Mouse (Mus musculus) cortical plate, adult 2 months (tissue): ENCODE measurements at regions not wholly inside any gene's neighbourhood (a gene's known extent, or its start where the extent isn't known, plus 50 kb on each side); places are given as distances from the start of the nearest gene placed in this dataset.

Source experiments
- H3K27ac ChIP-seq: fragments of 200-500 bp; 2 replicates; pipeline ENCODE4 v1.5.1; 2012; ENCODE audit warnings: low read length, control low read depth, inconsistent platforms; ENCODE audit not compliant: insufficient read depth
- H3K4me1 ChIP-seq: fragments of 200-500 bp; 2 replicates; pipeline ENCODE4 v1.6.1; 2011; ENCODE audit warnings: low read length; ENCODE audit not compliant: control insufficient read depth, insufficient read depth
- H3K4me3 ChIP-seq: fragments of 200-500 bp; 2 replicates; pipeline ENCODE4 v1.5.1; 2011; ENCODE audit warnings: mild to moderate bottlenecking, low read length, control low read depth; ENCODE audit not compliant: insufficient read depth
- CTCF ChIP-seq: fragments of 200-500 bp; IDR thresholded peaks from 2 replicates; pipeline ENCODE4 v1.5.1; 2011; ENCODE audit warnings: mild to moderate bottlenecking, control low read depth, low read length; ENCODE audit not compliant: insufficient read depth; ENCODE audit errors: extremely low read depth
- POLR2A ChIP-seq: fragments of 200-500 bp; IDR thresholded peaks from 2 replicates; pipeline ENCODE4 v1.6.1; 2011; ENCODE audit warnings: mild to moderate bottlenecking, low read length, control low read depth; ENCODE audit not compliant: insufficient read depth; ENCODE audit errors: extremely low read depth

DNA sequence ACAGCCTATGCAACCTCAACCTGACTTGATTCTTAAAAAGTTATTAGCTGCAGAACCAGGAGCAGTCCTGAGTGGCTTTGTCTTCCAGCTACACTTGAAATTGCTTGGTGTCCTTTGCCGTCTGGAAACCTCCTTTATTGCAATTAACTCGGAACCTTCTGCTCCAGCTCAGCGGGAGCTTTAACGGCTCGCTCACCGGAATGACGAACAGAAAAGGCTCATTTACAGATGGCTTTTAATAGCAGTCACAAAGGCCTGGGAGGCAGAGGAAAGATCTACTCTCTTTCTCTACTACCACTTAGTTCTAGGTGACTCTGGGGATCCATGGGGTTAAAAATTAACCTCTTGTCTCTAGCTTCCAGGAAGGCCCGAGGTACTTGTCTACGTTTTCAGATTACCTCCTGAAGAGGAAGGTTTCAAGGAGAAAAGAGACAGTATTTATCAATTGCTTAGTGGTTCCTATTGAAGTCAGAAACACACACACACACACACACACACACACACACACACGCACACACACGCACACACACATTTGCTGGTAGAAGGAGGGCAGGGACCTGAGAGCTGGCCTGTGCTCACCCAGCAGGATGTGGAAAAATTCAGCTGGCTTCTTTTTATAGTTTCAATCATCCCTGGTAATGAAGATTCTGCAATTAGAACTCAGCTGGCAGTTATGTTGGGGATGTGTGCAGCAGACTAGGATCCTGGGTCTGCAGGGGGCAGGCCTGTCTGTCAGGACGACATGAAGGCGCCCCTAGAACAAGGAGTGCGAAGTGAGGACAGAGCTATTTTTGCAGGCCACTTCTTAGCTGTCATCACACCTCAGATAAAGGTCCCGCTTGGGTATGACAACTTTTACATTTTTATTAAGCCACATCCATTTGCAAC is 62.4 kb upstream of the Man1a2 start:
- no peaks in the 10 kb centered on the region for H3K4me1 ChIP-seq
- no peak for TF ChIP-seq POLR2A
- no peak for TF ChIP-seq CTCF
- H3K27ac ChIP-seq = no peak overlapping the region
- no peak overlapping the region for H3K4me3 ChIP-seq

DNA sequence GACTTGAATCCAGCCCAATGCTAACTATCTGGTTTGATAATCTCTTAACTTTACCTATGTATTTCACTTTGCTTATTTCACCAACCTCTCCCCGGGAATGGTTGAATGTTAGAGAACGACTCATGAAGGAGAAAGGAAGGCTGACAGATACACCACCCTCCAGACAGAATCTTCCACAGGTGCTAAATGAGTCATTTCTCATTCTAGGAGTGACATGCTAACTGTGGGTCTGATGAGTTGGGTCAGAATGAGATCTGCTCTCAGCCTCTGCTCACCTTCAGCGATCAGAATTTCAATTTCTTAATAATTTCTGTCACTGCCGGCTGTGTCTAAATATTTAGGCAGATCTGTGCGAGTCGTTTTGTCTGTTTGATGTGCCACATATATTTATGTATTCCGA is 52.4 kb upstream of the Man1a2 start:
- no peaks in the 10 kb centered on the region for H3K4me1 ChIP-seq
- TF ChIP-seq CTCF (no peak), POLR2A (no peak)
- no peak overlapping the region for H3K4me3 ChIP-seq
- H3K27ac ChIP-seq = no peak overlapping the region

DNA sequence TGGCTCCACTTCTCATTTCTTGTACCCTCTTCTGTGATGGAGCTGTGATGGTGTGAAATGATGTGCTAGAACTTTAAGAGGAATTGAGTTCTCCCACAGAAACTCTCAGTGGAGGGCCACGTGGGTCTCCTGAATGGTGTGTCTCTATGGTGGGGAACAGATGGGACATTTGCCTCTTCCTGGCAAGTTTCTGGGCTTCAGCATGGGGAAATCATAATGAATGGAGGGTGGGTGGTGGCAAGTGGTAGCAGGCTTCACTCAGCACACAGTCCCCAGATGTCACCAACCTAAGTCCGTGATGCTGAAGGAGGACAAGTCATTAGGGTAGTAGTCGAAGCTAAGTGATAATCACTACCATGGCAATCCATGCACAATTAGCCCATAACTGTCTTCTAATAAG is 51.2 kb upstream of the Man1a2 start:
- Histone ChIP-seq H3K27ac (no peak overlapping the region), H3K4me1 (no peaks in the 10 kb centered on the region), H3K4me3 (no peak overlapping the region)
- TF ChIP-seq CTCF (no peak), POLR2A (no peak)
